Mouse (Mus musculus): ENCODE results near the gene Oosp1. TPM values are rescaled to one million over a fixed set of nuclear protein-coding genes. Genes with fewer than 3 reads are reported as not detected.

The Oosp1 gene
- polyA plus RNA-seq (2014; fragmentation: Nextera tagmentation; extraction: Ambion mirVana) = not detected in 2 replicates

GRCm38 (mm10) chr19:11690839-11691238, at the start of gene Oosp1:
Oosp1 (minus strand) TSS chr19:11691150.
- H3K9ac ChIP-seq (ENCODE audit: low read depth, low read length) = no peak within 1 kb of the TSS
- DNase-seq (ENCODE audit: low spot score) = no peak
- H3K4me3 ChIP-seq (ENCODE audit: low read depth, low read length) = no peak within 1 kb of the TSS
- WGBS = 68% methylated on average over 5 of the region's 5 CpGs
- no peak within 1 kb of the TSS for H3K4me2 ChIP-seq (replicated peaks; ENCODE audit: low read depth, low read length)
- no peaks in the 10 kb centered on the region for H3K36me3 ChIP-seq (ENCODE audit: control insufficient read depth, insufficient read depth, low read length)
- H3K27me3 ChIP-seq (ENCODE audit: control insufficient read depth, insufficient read depth, low read length) = no peaks in the 10 kb centered on the region
- no peak for ATAC-seq (ENCODE audit: low FRiP score)
- no peaks in the 10 kb centered on the region for H3K9me3 ChIP-seq (ENCODE audit: control insufficient read depth, low read length)
- no peak within 1 kb of the TSS for H3K27ac ChIP-seq (ENCODE audit: low read depth, low read length)
- no peaks in the 10 kb centered on the region for H3K4me1 ChIP-seq (replicated peaks; ENCODE audit: control insufficient read depth, insufficient read depth, low read length)

- Histone ChIP-seq H3K4me3 (ENCODE audit: low read depth, low read length) (no peak overlapping the region), H3K9me3 (ENCODE audit: control insufficient read depth, low read length) (no peaks in the 10 kb centered on the region), H3K27me3 (ENCODE audit: control insufficient read depth, insufficient read depth, low read length) (no peaks in the 10 kb centered on the region), H3K4me2 (replicated peaks; ENCODE audit: low read depth, low read length) (no peak overlapping the region), H3K4me1 (replicated peaks; ENCODE audit: control insufficient read depth, insufficient read depth, low read length) (no peaks in the 10 kb centered on the region), H3K36me3 (ENCODE audit: control insufficient read depth, insufficient read depth, low read length) (no peaks in the 10 kb centered on the region), H3K9ac (ENCODE audit: low read depth, low read length) (no peak overlapping the region), H3K27ac (ENCODE audit: low read depth, low read length) (no peak overlapping the region)
- 44% methylated on average over 1 of the region's 1 CpGs for WGBS
- no peak for DNase-seq (ENCODE audit: low spot score)
- no peak for ATAC-seq (ENCODE audit: low FRiP score)
Observed at GRCm38 (mm10) chr19:11736455-11736854, 45.5 kb upstream of the Oosp1 start.

- Histone ChIP-seq H3K4me1 (replicated peaks; ENCODE audit: control insufficient read depth, insufficient read depth, low read length) (no peaks in the 10 kb centered on the region), H3K27me3 (ENCODE audit: control insufficient read depth, insufficient read depth, low read length) (no peaks in the 10 kb centered on the region), H3K9me3 (ENCODE audit: control insufficient read depth, low read length) (no peaks in the 10 kb centered on the region), H3K27ac (ENCODE audit: low read depth, low read length) (no peak overlapping the region), H3K36me3 (ENCODE audit: control insufficient read depth, insufficient read depth, low read length) (no peaks in the 10 kb centered on the region), H3K9ac (ENCODE audit: low read depth, low read length) (no peak overlapping the region), H3K4me2 (replicated peaks; ENCODE audit: low read depth, low read length) (no peak overlapping the region), H3K4me3 (ENCODE audit: low read depth, low read length) (no peak overlapping the region)
- ATAC-seq (ENCODE audit: low FRiP score) = no peak
- DNase-seq (ENCODE audit: low spot score) = no peak
- 90% methylated on average over 1 of the region's 1 CpGs for WGBS
Observed at GRCm38 (mm10) chr19:11730278-11730677, 39.3 kb upstream of the Oosp1 start.

DNA sequence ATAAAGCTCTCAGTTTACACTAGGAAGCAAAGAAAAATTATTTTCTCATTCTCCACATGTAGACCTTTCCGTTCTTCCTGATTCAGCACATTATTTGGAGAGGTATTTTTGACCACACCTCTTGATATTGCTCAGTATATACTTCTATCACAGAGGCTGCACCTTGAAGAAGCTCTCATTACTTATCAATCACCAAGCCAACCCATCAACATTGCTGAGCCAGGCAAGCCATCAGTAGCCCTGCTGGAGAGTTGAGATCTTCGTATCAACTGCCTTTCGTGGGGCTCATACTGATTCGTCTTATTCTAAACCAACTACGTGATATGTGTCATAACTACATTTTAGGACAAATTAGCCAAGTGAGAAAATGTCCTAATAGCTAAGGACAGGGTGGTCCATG, 36.4 kb upstream of the Oosp1 start:
- 93% methylated on average over 5 of the region's 5 CpGs for WGBS
- H3K9ac ChIP-seq (ENCODE audit: low read depth, low read length) = no peak overlapping the region
- DNase-seq (ENCODE audit: low spot score) = no peak
- no peak overlapping the region for H3K27ac ChIP-seq (ENCODE audit: low read depth, low read length)
- no peaks in the 10 kb centered on the region for H3K9me3 ChIP-seq (ENCODE audit: control insufficient read depth, low read length)
- no peaks in the 10 kb centered on the region for H3K4me1 ChIP-seq (replicated peaks; ENCODE audit: control insufficient read depth, insufficient read depth, low read length)
- ATAC-seq (ENCODE audit: low FRiP score) = no peak
- H3K4me2 ChIP-seq (replicated peaks; ENCODE audit: low read depth, low read length) = no peak overlapping the region
- no peaks in the 10 kb centered on the region for H3K36me3 ChIP-seq (ENCODE audit: control insufficient read depth, insufficient read depth, low read length)
- H3K27me3 ChIP-seq (ENCODE audit: control insufficient read depth, insufficient read depth, low read length) = no peaks in the 10 kb centered on the region
- H3K4me3 ChIP-seq (ENCODE audit: low read depth, low read length) = no peak overlapping the region

- Histone ChIP-seq H3K4me3 (ENCODE audit: low read depth, low read length) (no peak overlapping the region), H3K27ac (ENCODE audit: low read depth, low read length) (no peak overlapping the region), H3K36me3 (ENCODE audit: control insufficient read depth, insufficient read depth, low read length) (no peaks in the 10 kb centered on the region), H3K9me3 (ENCODE audit: control insufficient read depth, low read length) (no peaks in the 10 kb centered on the region), H3K4me1 (replicated peaks; ENCODE audit: control insufficient read depth, insufficient read depth, low read length) (no peaks in the 10 kb centered on the region), H3K4me2 (replicated peaks; ENCODE audit: low read depth, low read length) (no peak overlapping the region), H3K9ac (ENCODE audit: low read depth, low read length) (no peak overlapping the region), H3K27me3 (ENCODE audit: control insufficient read depth, insufficient read depth, low read length) (no peaks in the 10 kb centered on the region)
- WGBS = 86% methylated on average over 2 of the region's 2 CpGs
- DNase-seq (ENCODE audit: low spot score) (no peak), ATAC-seq (ENCODE audit: low FRiP score) (no peak)
Observed at GRCm38 (mm10) chr19:11725915-11726314, 35.0 kb upstream of the Oosp1 start.

DNA sequence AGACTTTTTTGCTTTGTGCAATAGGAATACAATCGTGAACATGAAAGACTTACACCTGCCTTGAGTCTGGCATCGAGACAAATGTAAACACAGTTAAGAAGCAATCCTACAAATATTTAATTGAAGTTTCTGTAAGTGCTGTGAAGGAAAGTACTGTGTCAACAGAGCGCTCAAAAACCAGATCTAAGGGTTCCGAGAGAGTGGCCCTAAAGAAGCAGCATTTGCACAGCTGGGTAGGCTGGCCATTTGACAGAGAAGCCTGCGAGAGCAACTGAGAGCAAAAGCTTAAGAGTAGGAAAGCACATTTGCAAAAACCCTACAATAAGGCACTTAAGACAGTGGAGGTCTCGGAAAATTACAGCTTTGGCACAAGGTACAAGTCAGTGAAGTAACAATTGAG, 33.3 kb upstream of the Oosp1 start:
- no peaks in the 10 kb centered on the region for H3K4me1 ChIP-seq (replicated peaks; ENCODE audit: control insufficient read depth, insufficient read depth, low read length)
- no peaks in the 10 kb centered on the region for H3K9me3 ChIP-seq (ENCODE audit: control insufficient read depth, low read length)
- no peak overlapping the region for H3K4me2 ChIP-seq (replicated peaks; ENCODE audit: low read depth, low read length)
- no peak overlapping the region for H3K4me3 ChIP-seq (ENCODE audit: low read depth, low read length)
- H3K27me3 ChIP-seq (ENCODE audit: control insufficient read depth, insufficient read depth, low read length) = no peaks in the 10 kb centered on the region
- H3K36me3 ChIP-seq (ENCODE audit: control insufficient read depth, insufficient read depth, low read length) = no peaks in the 10 kb centered on the region
- DNase-seq (ENCODE audit: low spot score) = no peak
- 85% methylated on average over 6 of the region's 6 CpGs for WGBS
- H3K27ac ChIP-seq (ENCODE audit: low read depth, low read length) = no peak overlapping the region
- ATAC-seq (ENCODE audit: low FRiP score) = no peak
- no peak overlapping the region for H3K9ac ChIP-seq (ENCODE audit: low read depth, low read length)

DNA sequence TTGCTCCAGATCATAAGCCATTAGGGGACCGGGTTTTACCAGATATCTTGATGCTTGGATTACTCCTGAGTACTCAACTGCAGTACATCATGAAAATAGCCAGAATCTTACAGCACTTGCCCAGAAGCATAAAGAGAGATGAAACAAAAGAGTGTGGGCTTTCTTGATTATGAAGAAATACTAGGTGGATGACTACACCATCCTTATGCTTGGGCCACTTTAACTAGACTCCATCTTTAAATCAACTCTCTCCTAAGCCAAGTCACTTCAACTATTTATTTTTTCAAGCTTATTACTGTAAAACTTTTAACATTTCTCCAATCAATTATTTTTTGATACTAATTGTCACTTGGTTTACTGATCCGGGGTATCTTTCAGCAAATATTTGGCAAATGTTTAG, 32.9 kb upstream of the Oosp1 start:
- Histone ChIP-seq H3K9me3 (ENCODE audit: control insufficient read depth, low read length) (no peaks in the 10 kb centered on the region), H3K4me3 (ENCODE audit: low read depth, low read length) (no peak overlapping the region), H3K27me3 (ENCODE audit: control insufficient read depth, insufficient read depth, low read length) (no peaks in the 10 kb centered on the region), H3K36me3 (ENCODE audit: control insufficient read depth, insufficient read depth, low read length) (no peaks in the 10 kb centered on the region), H3K4me1 (replicated peaks; ENCODE audit: control insufficient read depth, insufficient read depth, low read length) (no peaks in the 10 kb centered on the region), H3K9ac (ENCODE audit: low read depth, low read length) (no peak overlapping the region), H3K27ac (ENCODE audit: low read depth, low read length) (no peak overlapping the region), H3K4me2 (replicated peaks; ENCODE audit: low read depth, low read length) (no peak overlapping the region)
- 83% methylated on average over 2 of the region's 2 CpGs for WGBS
- ATAC-seq (ENCODE audit: low FRiP score) = no peak
- no peak for DNase-seq (ENCODE audit: low spot score)

DNA sequence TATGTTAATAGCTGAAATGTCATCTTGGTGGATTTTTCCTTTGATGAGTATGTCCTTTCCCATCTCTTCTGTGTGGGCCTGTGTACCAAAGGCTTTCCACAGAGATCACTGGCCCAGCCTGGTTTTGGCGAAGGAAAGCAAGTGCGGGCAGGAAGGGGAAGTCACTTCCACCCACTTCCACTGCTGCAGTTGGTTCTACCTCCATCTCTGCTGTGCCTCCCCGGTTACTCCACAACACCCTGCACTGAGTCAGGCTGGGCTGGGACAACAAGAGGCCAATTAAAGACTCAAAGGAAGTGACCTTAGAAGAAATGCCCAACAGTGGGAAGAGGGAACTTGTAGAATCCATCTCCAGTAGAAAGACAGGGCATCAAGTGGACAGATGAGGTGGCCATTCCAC, 29.1 kb upstream of the Oosp1 start:
- DNase-seq (ENCODE audit: low spot score) (no peak), ATAC-seq (ENCODE audit: low FRiP score) (no peak)
- Histone ChIP-seq H3K4me3 (ENCODE audit: low read depth, low read length) (no peak overlapping the region), H3K36me3 (ENCODE audit: control insufficient read depth, insufficient read depth, low read length) (no peaks in the 10 kb centered on the region), H3K4me1 (replicated peaks; ENCODE audit: control insufficient read depth, insufficient read depth, low read length) (no peaks in the 10 kb centered on the region), H3K27me3 (ENCODE audit: control insufficient read depth, insufficient read depth, low read length) (no peaks in the 10 kb centered on the region), H3K9ac (ENCODE audit: low read depth, low read length) (no peak overlapping the region), H3K9me3 (ENCODE audit: control insufficient read depth, low read length) (no peaks in the 10 kb centered on the region), H3K27ac (ENCODE audit: low read depth, low read length) (no peak overlapping the region), H3K4me2 (replicated peaks; ENCODE audit: low read depth, low read length) (no peak overlapping the region)
- WGBS = 93% methylated on average over 3 of the region's 3 CpGs

DNA sequence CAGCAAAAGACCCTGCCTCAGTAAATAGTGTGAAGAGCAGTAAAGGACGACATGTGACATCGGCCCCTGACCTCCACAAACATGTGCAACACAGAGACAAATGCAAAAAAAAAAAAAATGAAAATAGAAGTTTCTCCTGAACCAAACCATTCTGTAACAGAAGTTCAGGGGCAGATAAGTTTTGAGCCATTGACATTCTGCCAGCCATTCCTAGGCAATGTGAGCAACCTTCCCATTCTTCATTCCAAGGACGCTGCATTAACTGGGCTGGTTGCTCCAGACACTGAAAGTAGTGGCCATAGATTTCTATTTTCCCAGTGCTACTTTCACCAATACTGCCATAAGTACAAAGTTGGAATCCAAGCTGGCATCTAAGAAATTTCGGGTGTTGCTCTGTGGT, 21.5 kb upstream of the Oosp1 start:
- Histone ChIP-seq H3K27ac (ENCODE audit: low read depth, low read length) (no peak overlapping the region), H3K4me2 (replicated peaks; ENCODE audit: low read depth, low read length) (no peak overlapping the region), H3K4me1 (replicated peaks; ENCODE audit: control insufficient read depth, insufficient read depth, low read length) (no peaks in the 10 kb centered on the region), H3K4me3 (ENCODE audit: low read depth, low read length) (no peak overlapping the region), H3K36me3 (ENCODE audit: control insufficient read depth, insufficient read depth, low read length) (no peaks in the 10 kb centered on the region), H3K9ac (ENCODE audit: low read depth, low read length) (no peak overlapping the region), H3K27me3 (ENCODE audit: control insufficient read depth, insufficient read depth, low read length) (no peaks in the 10 kb centered on the region), H3K9me3 (ENCODE audit: control insufficient read depth, low read length) (no peaks in the 10 kb centered on the region)
- DNase-seq (ENCODE audit: low spot score) (no peak), ATAC-seq (ENCODE audit: low FRiP score) (no peak)
- 88% methylated on average over 4 of the region's 4 CpGs for WGBS
